Mouse (Mus musculus) central nervous system, embryonic 14 days (tissue): Measurements from ENCODE around the gene Cpa4. TPM values are rescaled to one million over a fixed set of nuclear protein-coding genes. Genes with fewer than 3 reads are reported as not detected.

Source experiments
- polyA plus RNA-seq: library from polyadenylated mRNA; depleted of rRNA; stranded (reverse); fragments of >200 nt; gene quantifications from 2 replicates; pipeline ENCODE4 v1.2.3, GENCODE M21; 2012; rRNA removed

Cpa4 gene
- polyA plus RNA-seq: 2.1 and 2.5 TPM in 2 replicates

GRCm38 (mm10) chr6:30568069-30568468 lies at the start of gene Cpa4:
Gene Cpa4, plus strand, starts transcription at chr6:30568369.

GRCm38 (mm10) chr6:30541009-30541799 lies 27.0 kb upstream of the Cpa4 start, which contains the start of gene Cpa2:
Gene Cpa2, plus strand, starts transcription at chr6:30541582.

DNA sequence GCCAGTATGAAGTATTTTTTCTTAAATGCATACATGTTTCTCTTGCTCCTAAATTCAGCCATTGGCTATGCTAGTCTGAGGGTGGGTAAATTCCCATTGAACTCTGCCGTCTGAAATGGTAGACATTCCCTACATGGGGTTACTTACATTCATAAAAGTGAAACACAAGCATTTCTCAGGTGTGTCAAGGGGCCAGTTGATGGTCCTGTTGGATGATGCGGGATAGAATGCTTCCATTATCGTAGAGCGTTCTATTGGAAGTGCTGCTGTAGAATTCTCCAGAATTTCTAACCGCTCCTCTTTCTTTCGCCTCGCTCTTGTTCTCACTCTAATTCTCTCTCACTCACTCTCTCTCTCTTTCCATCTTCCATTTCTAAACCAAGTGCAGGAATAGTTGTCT lies 42.5 kb downstream of the Cpa4 start, which contains the start of gene Cpa5:
TSS of gene Cpa5 (plus strand) at position 301 of the 400 bp plus-strand sequence.

GRCm38 (mm10) chr6:30638674-30639268 lies 70.6 kb downstream of the Cpa4 start, which contains the start of gene Cpa1:
Gene Cpa1, plus strand, starts transcription at chr6:30639218.

Other genes starting within 250 kb of the Cpa4 start
- 38.5 and 41.9 TPM in 2 replicates for gene Zc3hc1, start 177.3 kb upstream of the Cpa4 start, polyA plus RNA-seq
- 110 and 117 TPM in 2 replicates for gene Klhdc10, start 166.5 kb upstream of the Cpa4 start, polyA plus RNA-seq
- 43.2 and 48.2 TPM in 2 replicates for gene Tmem209, start 58.6 kb upstream of the Cpa4 start, polyA plus RNA-seq
- gene Ssmem1, start 58.5 kb upstream of the Cpa4 start, polyA plus RNA-seq: 0.12 and 0.14 TPM in 2 replicates
- 2.6 and 3.5 TPM in 2 replicates for gene Cpa2, start 26.8 kb upstream of the Cpa4 start, polyA plus RNA-seq
- gene Cpa5, start 42.6 kb downstream of the Cpa4 start, polyA plus RNA-seq: 0.02 and 0.21 TPM in 2 replicates
- 0.63 and 0.86 TPM in 2 replicates for gene Cpa1, start 70.8 kb downstream of the Cpa4 start, polyA plus RNA-seq
- gene Cep41, start 125.4 kb downstream of the Cpa4 start, polyA plus RNA-seq: 17.3 and 20.3 TPM in 2 replicates
- gene Mest, start 155.2 kb downstream of the Cpa4 start, polyA plus RNA-seq: 582 and 859 TPM in 2 replicates